Mouse (Mus musculus): ENCODE data around the gene Plxnb1. TPM values are rescaled to one million over a fixed set of nuclear protein-coding genes. Genes with fewer than 3 reads are reported as not detected.

The Plxnb1 gene
- polyA plus RNA-seq, 1 experiment = 12.0 TPM

GRCm38 (mm10) chr9:109090446-109090845 is 4.7 kb upstream of the Plxnb1 start:
- Histone ChIP-seq H3K4me1 (ENCODE audit: control insufficient read depth, insufficient read depth, low read length) (no peaks in the 10 kb centered on the region), H3K27ac (ENCODE audit: insufficient read depth, low read length) (no peak overlapping the region)

GRCm38 (mm10) chr9:109091802-109092201 is 3.4 kb upstream of the Plxnb1 start:
- Histone ChIP-seq H3K27ac (ENCODE audit: insufficient read depth, low read length) (no peak overlapping the region), H3K4me3 (ENCODE audit: insufficient read depth, low read length) (no peak overlapping the region), H3K4me1 (ENCODE audit: control insufficient read depth, insufficient read depth, low read length) (peaks cover 3% of the 10 kb centered on the region)
- TF ChIP-seq POLR2A (IDR thresholded peaks at IDR 0.05; ENCODE audit: low read depth, low read length) = no peak
- TF ChIP-seq CTCF (IDR thresholded peaks at IDR 0.05; ENCODE audit: borderline replicate concordance, insufficient read depth, low read length) = no peak

More at GRCm38 (mm10) chr9:109090446-109090845, 4.7 kb upstream of the Plxnb1 start:
- H3K4me3 ChIP-seq (ENCODE audit: insufficient read depth, low read length) = no peak overlapping the region
- TF ChIP-seq CTCF (IDR thresholded peaks at IDR 0.05; ENCODE audit: borderline replicate concordance, insufficient read depth, low read length) (no peak), POLR2A (IDR thresholded peaks at IDR 0.05; ENCODE audit: low read depth, low read length) (no peak)

- peaks cover 11% of the 10 kb centered on the region for H3K4me1 ChIP-seq (ENCODE audit: control insufficient read depth, insufficient read depth, low read length)
Observed at GRCm38 (mm10) chr9:109092799-109093198, 2.4 kb upstream of the Plxnb1 start.

GRCm38 (mm10) chr9:109093786-109094552 is 1.2 kb upstream of the Plxnb1 start:
- Histone ChIP-seq H3K27ac (ENCODE audit: insufficient read depth, low read length) (no peak overlapping the region), H3K4me3 (ENCODE audit: insufficient read depth, low read length) (no peak overlapping the region), H3K4me1 (ENCODE audit: control insufficient read depth, insufficient read depth, low read length) (peaks cover 22% of the 10 kb centered on the region)
- TF ChIP-seq CTCF (IDR thresholded peaks at IDR 0.05; ENCODE audit: borderline replicate concordance, insufficient read depth, low read length) (no peak), POLR2A (IDR thresholded peaks at IDR 0.05; ENCODE audit: low read depth, low read length) (no peak; the same call in 1 of the 2 replicates)

More at GRCm38 (mm10) chr9:109092799-109093198, 2.4 kb upstream of the Plxnb1 start:
- H3K27ac ChIP-seq (ENCODE audit: insufficient read depth, low read length) = no peak overlapping the region
- no peak overlapping the region for H3K4me3 ChIP-seq (ENCODE audit: insufficient read depth, low read length)
- TF ChIP-seq CTCF (IDR thresholded peaks at IDR 0.05; ENCODE audit: borderline replicate concordance, insufficient read depth, low read length) (no peak), POLR2A (IDR thresholded peaks at IDR 0.05; ENCODE audit: low read depth, low read length) (no peak)

- Histone ChIP-seq H3K4me3 (ENCODE audit: insufficient read depth, low read length) (peak overlapping the region; percentile 43), H3K4me1 (ENCODE audit: control insufficient read depth, insufficient read depth, low read length) (peaks cover 23% of the 10 kb centered on the region), H3K27ac (ENCODE audit: insufficient read depth, low read length) (no peak overlapping the region)
- no peak for TF ChIP-seq CTCF (IDR thresholded peaks at IDR 0.05; ENCODE audit: borderline replicate concordance, insufficient read depth, low read length)
- TF ChIP-seq POLR2A (IDR thresholded peaks at IDR 0.05; ENCODE audit: low read depth, low read length) = 0 out of 2 replicates have a peak, but pooled peaks have one; percentile 12
Observed at GRCm38 (mm10) chr9:109094553-109095136, 544 bp upstream of the Plxnb1 start.

- peak overlapping the region; percentile 69 for H3K27ac ChIP-seq (ENCODE audit: insufficient read depth, low read length)
- TF ChIP-seq CTCF (IDR thresholded peaks at IDR 0.05; ENCODE audit: borderline replicate concordance, insufficient read depth, low read length) (no peak), POLR2A (IDR thresholded peaks at IDR 0.05; ENCODE audit: low read depth, low read length) (peak; percentile 20; the same call in 1 of the 2 replicates)
- peaks cover 23% of the 10 kb centered on the region for H3K4me1 ChIP-seq (ENCODE audit: control insufficient read depth, insufficient read depth, low read length)
Observed at GRCm38 (mm10) chr9:109096251-109096661, 1.1 kb downstream of the Plxnb1 start.

GRCm38 (mm10) chr9:109096856-109097255 is 1.7 kb downstream of the Plxnb1 start:
- Histone ChIP-seq H3K27ac (ENCODE audit: insufficient read depth, low read length) (no peak overlapping the region; the same call in 1 of the 2 replicates), H3K4me1 (ENCODE audit: control insufficient read depth, insufficient read depth, low read length) (peaks cover 23% of the 10 kb centered on the region), H3K4me3 (ENCODE audit: insufficient read depth, low read length) (peak overlapping the region; percentile 47; the same call in 1 of the 2 replicates)
- TF ChIP-seq CTCF (IDR thresholded peaks at IDR 0.05; ENCODE audit: borderline replicate concordance, insufficient read depth, low read length) (no peak), POLR2A (IDR thresholded peaks at IDR 0.05; ENCODE audit: low read depth, low read length) (no peak)

More at GRCm38 (mm10) chr9:109096251-109096661, 1.1 kb downstream of the Plxnb1 start:
- H3K4me3 ChIP-seq (ENCODE audit: insufficient read depth, low read length) = peak overlapping the region; percentile 47

- Histone ChIP-seq H3K4me3 (ENCODE audit: insufficient read depth, low read length) (no peak overlapping the region), H3K4me1 (ENCODE audit: control insufficient read depth, insufficient read depth, low read length) (peaks cover 23% of the 10 kb centered on the region), H3K27ac (ENCODE audit: insufficient read depth, low read length) (no peak overlapping the region; the same call in 1 of the 2 replicates)
- no peak for TF ChIP-seq CTCF (IDR thresholded peaks at IDR 0.05; ENCODE audit: borderline replicate concordance, insufficient read depth, low read length)
Observed at GRCm38 (mm10) chr9:109097291-109097690, 2.1 kb downstream of the Plxnb1 start.

GRCm38 (mm10) chr9:109097831-109098230 is 2.6 kb downstream of the Plxnb1 start:
- no peak overlapping the region for H3K27ac ChIP-seq (ENCODE audit: insufficient read depth, low read length)

GRCm38 (mm10) chr9:109098366-109098765 is 3.2 kb downstream of the Plxnb1 start:
- no peak overlapping the region for H3K27ac ChIP-seq (ENCODE audit: insufficient read depth, low read length)
- peaks cover 23% of the 10 kb centered on the region for H3K4me1 ChIP-seq (ENCODE audit: control insufficient read depth, insufficient read depth, low read length)
- TF ChIP-seq POLR2A (IDR thresholded peaks at IDR 0.05; ENCODE audit: low read depth, low read length) = no peak
- no peak for TF ChIP-seq CTCF (IDR thresholded peaks at IDR 0.05; ENCODE audit: borderline replicate concordance, insufficient read depth, low read length)
- no peak overlapping the region for H3K4me3 ChIP-seq (ENCODE audit: insufficient read depth, low read length)

More at GRCm38 (mm10) chr9:109097831-109098230, 2.6 kb downstream of the Plxnb1 start:
- Histone ChIP-seq H3K4me3 (ENCODE audit: insufficient read depth, low read length) (no peak overlapping the region), H3K4me1 (ENCODE audit: control insufficient read depth, insufficient read depth, low read length) (peaks cover 23% of the 10 kb centered on the region)
- no peak for TF ChIP-seq CTCF (IDR thresholded peaks at IDR 0.05; ENCODE audit: borderline replicate concordance, insufficient read depth, low read length)
- TF ChIP-seq POLR2A (IDR thresholded peaks at IDR 0.05; ENCODE audit: low read depth, low read length) = no peak
